Mouse (Mus musculus): Measurements from ENCODE around the gene Numb.
"Not testable (repeated sequence)": the region's sequence is repeated elsewhere in the genome, so short reads cannot be mapped to it uniquely, and the experiment has no call there.

DNA sequence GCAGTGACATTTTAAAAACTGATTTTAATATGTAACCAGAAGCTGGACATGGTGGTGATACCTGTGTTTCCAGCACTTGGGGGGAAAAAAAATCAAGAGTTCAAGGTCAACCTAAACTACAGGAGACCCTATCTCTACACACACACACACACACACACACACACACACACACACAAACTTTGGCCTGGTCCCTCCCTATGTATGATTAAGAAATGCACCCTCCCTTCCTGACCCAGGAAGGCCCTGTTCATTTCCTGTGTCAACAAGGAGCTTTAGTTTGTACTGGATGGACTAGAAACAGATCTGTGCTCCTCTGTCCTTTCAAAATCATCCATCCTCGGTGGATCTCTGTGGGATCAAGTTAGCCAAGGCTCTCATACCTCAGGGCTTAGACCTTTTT, 16.9 kb upstream of the Numb start:
- TF ChIP-seq MAFK (IDR thresholded peaks at IDR 0.05; ENCODE audit: insufficient read depth, low read depth, low read length); ZC3H11A (IDR thresholded peaks at IDR 0.05; ENCODE audit: borderline replicate concordance, low read depth, low read length); ZNF384 (IDR thresholded peaks at IDR 0.05; ENCODE audit: low read depth, low read length); CHD2 (IDR thresholded peaks at IDR 0.05; ENCODE audit: low read depth, low read length): not testable (repeated sequence)
